Mouse (Mus musculus) stomach, embryonic 15.5 days (tissue): ENCODE measurements at regions not wholly inside any gene's neighbourhood (a gene's known extent, or its start where the extent isn't known, plus 50 kb on each side); places are given as distances from the start of the nearest gene placed in this dataset.

Experiments used
- ATAC-seq: fragments of 200-750 bp; cut with Nextera tagmentation; 2 replicates; pipeline ENCODE4 v1.8.0; 2017; ENCODE audit warnings: low read depth, moderate number of reproducible peaks, moderate TSS enrichment; ENCODE audit not compliant: insufficient read depth, low FRiP score
- H3K27ac ChIP-seq: fragments of 300-500 bp; sonication (generic); 2 replicates; pipeline ENCODE4 v1.5.1; 2015; ENCODE audit warnings: mild to moderate bottlenecking, inconsistent platforms
- H3K27me3 ChIP-seq: fragments of 300-500 bp; sonication (generic); replicated peaks from 2 replicates; pipeline ENCODE4 v1.6.1; 2015; ENCODE audit warnings: inconsistent platforms
- H3K36me3 ChIP-seq: fragments of 300-500 bp; sonication (generic); 2 replicates; pipeline ENCODE4 v1.6.1; 2015; ENCODE audit warnings: inconsistent platforms
- H3K4me1 ChIP-seq: fragments of 300-500 bp; sonication (generic); 2 replicates; pipeline ENCODE4 v1.6.1; 2015; ENCODE audit warnings: inconsistent platforms
- H3K4me2 ChIP-seq: fragments of 300-500 bp; sonication (generic); 2 replicates; pipeline ENCODE4 v1.6.1; 2015; ENCODE audit warnings: mild to moderate bottlenecking, inconsistent platforms
- H3K4me3 ChIP-seq: fragments of 300-500 bp; sonication (generic); replicated peaks from 2 replicates; pipeline ENCODE4 v1.5.1; 2015; ENCODE audit warnings: inconsistent platforms
- H3K9ac ChIP-seq: fragments of 300-500 bp; sonication (generic); 2 replicates; pipeline ENCODE4 v1.6.1; 2015; ENCODE audit warnings: inconsistent platforms
- H3K9me3 ChIP-seq: fragments of 300-500 bp; sonication (generic); 2 replicates; pipeline ENCODE4 v1.6.1; 2016; ENCODE audit warnings: inconsistent platforms
- WGBS: fragments of 180-500 bp; shearing (Covaris S2); methylation state at CpG from one replicate; pipeline ENCODE4 v1.1.7; 2015; 5-methylcytosine and 5-hydroxymethylcytosine counted together

DNA sequence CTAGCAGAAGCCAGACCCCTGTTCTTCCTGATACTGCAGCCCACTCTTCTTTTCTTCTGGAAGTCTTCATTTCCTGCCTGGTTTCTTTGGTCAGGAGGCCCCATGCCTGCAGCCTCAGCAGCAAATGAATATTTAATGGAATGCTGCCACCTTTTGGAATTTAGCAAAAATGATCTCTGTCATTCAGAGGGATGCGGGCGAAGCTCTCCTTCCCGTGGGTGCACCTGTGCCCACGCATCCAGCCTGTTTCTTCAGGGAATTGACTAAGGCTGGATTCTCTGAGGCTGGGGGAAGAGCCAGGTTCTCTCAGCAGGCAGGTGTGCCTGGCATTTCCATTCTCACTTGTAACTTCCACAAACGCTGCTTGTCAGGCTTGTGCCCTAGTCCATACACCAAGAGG, 279.1 kb upstream of the Eef2kmt start:
- Histone ChIP-seq H3K36me3 (no peaks in the 10 kb centered on the region), H3K4me1 (no peaks in the 10 kb centered on the region), H3K9me3 (no peaks in the 10 kb centered on the region), H3K4me2 (0 out of 2 replicates have a peak overlapping the region, but pooled peaks have one; percentile 19), H3K27ac (no peak overlapping the region), H3K9ac (no peak overlapping the region), H3K27me3 (no peaks in the 10 kb centered on the region), H3K4me3 (no peak overlapping the region)
- ATAC-seq = no peak
- 52% methylated on average over 5 of the region's 5 CpGs for WGBS

DNA sequence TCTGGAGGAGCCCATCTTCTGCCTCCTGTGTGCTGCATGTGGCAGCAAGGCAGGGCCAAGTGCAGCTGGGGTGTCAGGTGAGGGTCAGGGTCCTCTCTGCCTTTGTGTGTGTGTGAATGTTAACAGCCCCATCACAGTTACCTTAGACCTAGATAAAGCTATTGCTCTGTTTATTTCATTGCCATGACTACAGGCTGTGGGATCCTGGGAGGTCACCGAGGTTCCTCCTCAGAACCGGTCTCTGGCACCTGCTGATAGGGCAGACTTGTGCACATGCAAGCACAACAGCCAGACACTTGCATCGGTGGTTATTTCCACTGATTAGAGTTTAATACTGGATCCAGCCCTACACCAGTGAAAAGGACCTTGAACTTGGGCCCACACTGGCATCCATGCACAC, 278.6 kb upstream of the Eef2kmt start:
- WGBS = 31% methylated on average over 3 of the region's 3 CpGs
- no peak overlapping the region for H3K4me2 ChIP-seq
- no peaks in the 10 kb centered on the region for H3K9me3 ChIP-seq
- H3K4me3 ChIP-seq = no peak overlapping the region
- H3K36me3 ChIP-seq = no peaks in the 10 kb centered on the region
- no peaks in the 10 kb centered on the region for H3K27me3 ChIP-seq
- no peak overlapping the region for H3K9ac ChIP-seq
- no peak overlapping the region for H3K27ac ChIP-seq
- H3K4me1 ChIP-seq = no peaks in the 10 kb centered on the region
- ATAC-seq = no peak

DNA sequence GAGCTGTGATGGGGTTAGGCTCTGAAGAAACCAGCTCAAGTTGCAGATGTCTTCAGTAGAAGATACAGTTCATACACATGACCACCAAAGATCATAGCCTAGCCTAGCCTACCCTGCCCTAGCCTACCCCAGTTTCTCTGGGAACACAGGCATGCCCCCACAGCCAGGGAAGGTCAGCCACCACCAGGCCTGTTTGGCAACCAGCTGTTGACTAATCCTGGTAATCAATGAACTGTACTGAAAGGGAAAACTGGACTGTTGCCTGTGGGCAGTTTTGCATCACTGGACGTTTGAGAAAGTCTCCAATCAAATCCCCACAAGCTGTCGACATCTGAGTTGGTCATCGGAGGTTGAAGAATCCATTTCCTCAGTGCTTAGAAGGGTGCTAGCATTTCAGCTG, 276.5 kb upstream of the Eef2kmt start:
- 68% methylated on average over 3 of the region's 3 CpGs for WGBS
- H3K27ac ChIP-seq = no peak overlapping the region
- H3K27me3 ChIP-seq = no peaks in the 10 kb centered on the region
- H3K4me2 ChIP-seq = no peak overlapping the region
- no peaks in the 10 kb centered on the region for H3K4me1 ChIP-seq
- no peak overlapping the region for H3K9ac ChIP-seq
- ATAC-seq = no peak
- no peaks in the 10 kb centered on the region for H3K9me3 ChIP-seq
- no peak overlapping the region for H3K4me3 ChIP-seq
- H3K36me3 ChIP-seq = no peaks in the 10 kb centered on the region

DNA sequence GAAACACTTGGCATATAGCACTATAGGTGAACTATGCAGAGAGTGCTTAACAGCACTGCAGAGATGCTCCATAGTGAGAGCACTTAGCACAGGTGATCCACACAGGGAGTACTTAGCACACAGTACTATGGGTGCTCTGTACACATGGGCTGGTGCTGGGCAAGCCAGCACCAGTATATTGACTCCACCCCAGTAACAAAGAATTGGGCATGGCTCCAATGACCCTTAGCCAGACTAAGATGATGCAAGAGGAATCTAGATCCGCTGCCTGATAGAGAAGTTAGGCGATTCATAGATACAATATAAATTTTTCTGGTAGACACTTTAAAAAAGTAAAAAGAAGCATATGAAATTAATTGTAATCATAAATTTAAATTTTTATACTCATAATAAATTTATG, 274.0 kb upstream of the Eef2kmt start:
- Histone ChIP-seq H3K27ac (no peak overlapping the region), H3K4me1 (no peaks in the 10 kb centered on the region), H3K4me3 (no peak overlapping the region), H3K9ac (no peak overlapping the region), H3K9me3 (no peaks in the 10 kb centered on the region), H3K27me3 (no peaks in the 10 kb centered on the region), H3K36me3 (no peaks in the 10 kb centered on the region), H3K4me2 (no peak overlapping the region)
- ATAC-seq = no peak
- 83% methylated on average over 2 of the region's 2 CpGs for WGBS

DNA sequence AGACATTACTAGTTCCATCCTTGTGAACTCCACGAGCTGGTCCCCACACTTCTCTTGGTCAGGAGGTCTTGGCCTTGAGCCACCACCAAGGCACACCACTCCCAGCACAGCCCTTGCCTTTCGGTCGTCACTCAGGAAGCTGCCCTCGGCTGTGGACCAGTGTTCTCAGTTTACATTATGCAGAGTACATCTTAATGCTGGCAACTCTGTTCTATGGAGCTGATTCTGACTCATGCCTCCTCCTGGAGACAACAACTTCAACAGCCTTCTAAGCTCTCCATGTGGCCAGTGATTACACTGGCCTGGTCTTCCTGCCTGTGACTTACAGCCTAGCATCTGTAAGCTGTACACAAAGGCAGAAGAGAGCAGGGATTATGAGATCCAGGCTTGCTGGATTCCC, 272.2 kb upstream of the Eef2kmt start:
- no peak for ATAC-seq
- no peaks in the 10 kb centered on the region for H3K9me3 ChIP-seq

DNA sequence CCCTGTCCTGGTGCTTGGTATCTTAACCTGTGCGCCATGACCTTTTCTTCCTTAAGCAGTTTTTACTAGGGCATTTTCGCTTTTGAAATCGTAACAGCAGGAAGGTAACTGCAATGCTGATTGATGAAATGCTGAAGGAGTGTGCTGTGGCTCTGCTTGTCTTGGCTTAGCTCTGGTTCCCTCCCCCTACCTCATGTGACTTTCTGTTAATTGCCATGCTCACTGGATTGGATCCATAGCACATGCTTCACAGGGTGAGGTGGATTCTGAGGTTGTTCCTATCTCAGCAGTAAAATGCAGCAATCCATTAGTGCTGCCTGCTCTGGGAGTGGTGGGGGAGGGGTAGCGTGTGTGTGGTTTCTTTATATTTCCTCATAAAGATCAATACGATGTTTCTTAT, 268.6 kb upstream of the Eef2kmt start:
- no peak for ATAC-seq
- no peak overlapping the region for H3K9ac ChIP-seq
- H3K9me3 ChIP-seq = no peaks in the 10 kb centered on the region
- H3K4me1 ChIP-seq = no peaks in the 10 kb centered on the region
- no peaks in the 10 kb centered on the region for H3K27me3 ChIP-seq
- H3K4me3 ChIP-seq = no peak overlapping the region
- no peak overlapping the region for H3K4me2 ChIP-seq
- 79% methylated on average over 5 of the region's 5 CpGs for WGBS
- H3K36me3 ChIP-seq = no peaks in the 10 kb centered on the region
- no peak overlapping the region for H3K27ac ChIP-seq

More for the DNA sequence above, 272.2 kb upstream of the Eef2kmt start:
- Histone ChIP-seq H3K4me2 (no peak overlapping the region), H3K36me3 (no peaks in the 10 kb centered on the region), H3K9ac (no peak overlapping the region), H3K4me1 (no peaks in the 10 kb centered on the region), H3K27me3 (no peaks in the 10 kb centered on the region), H3K4me3 (no peak overlapping the region), H3K27ac (no peak overlapping the region)
- WGBS = 48% methylated on average over 4 of the region's 4 CpGs

DNA sequence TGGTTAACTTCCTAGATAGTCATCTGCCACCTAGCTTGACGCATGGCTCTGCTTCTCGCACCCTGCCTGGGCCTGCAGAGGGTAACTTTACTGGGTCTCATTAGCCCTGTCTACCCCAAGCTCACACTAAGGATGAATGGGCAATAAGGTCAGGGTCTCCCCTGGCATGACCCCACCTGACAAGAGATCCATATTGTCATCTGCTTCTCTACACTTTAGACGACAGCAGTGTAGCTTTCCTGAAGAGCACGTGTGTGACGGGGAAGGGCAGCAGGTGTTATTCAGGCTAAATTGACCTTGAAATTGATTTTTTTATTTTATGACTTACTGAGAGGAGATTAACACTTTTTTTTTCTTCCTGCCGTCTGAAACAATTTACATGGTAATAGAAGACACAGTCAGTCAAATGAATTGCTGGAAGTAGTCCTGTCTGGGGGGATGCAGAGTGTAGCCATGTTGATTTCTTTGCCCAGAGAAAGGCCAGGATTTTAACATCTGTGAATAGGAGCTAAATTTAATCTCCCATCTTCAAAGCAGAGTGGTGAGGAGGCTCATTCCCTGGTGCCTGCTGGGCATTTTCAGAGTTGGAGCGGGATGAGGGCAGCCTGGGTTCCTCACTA, 267.7 kb upstream of the Eef2kmt start:
- Histone ChIP-seq H3K27ac (no peak overlapping the region), H3K4me2 (no peak overlapping the region), H3K27me3 (no peaks in the 10 kb centered on the region), H3K4me1 (no peaks in the 10 kb centered on the region), H3K9ac (no peak overlapping the region), H3K36me3 (no peaks in the 10 kb centered on the region), H3K9me3 (no peaks in the 10 kb centered on the region), H3K4me3 (no peak overlapping the region)
- 74% methylated on average over 7 of the region's 7 CpGs for WGBS
- no peak for ATAC-seq

DNA sequence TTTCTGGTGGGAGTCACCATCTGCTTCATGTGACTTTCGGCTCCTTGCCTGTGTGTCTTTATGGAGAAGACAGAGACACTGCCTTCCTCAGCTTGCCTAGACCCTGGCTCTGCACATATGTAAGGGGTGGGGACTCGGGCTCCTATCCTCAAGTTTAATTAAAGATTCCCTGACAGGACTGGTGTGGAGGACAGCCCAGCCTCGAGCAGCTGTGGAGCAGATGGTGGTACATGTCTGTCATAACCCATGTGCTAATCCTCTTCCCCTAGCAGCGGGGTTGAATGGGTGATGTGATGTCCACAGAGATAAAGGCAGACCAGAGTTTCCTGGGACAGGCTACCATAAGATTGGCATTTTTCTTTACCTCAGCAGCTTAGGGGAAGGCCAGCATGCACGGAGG, 262.0 kb upstream of the Eef2kmt start:
- WGBS = 56% methylated on average over 5 of the region's 5 CpGs
- Histone ChIP-seq H3K27me3 (no peaks in the 10 kb centered on the region), H3K9me3 (no peaks in the 10 kb centered on the region), H3K9ac (no peak overlapping the region), H3K4me1 (no peaks in the 10 kb centered on the region), H3K36me3 (no peaks in the 10 kb centered on the region), H3K27ac (no peak overlapping the region), H3K4me3 (no peak overlapping the region), H3K4me2 (no peak overlapping the region)
- ATAC-seq = no peak

DNA sequence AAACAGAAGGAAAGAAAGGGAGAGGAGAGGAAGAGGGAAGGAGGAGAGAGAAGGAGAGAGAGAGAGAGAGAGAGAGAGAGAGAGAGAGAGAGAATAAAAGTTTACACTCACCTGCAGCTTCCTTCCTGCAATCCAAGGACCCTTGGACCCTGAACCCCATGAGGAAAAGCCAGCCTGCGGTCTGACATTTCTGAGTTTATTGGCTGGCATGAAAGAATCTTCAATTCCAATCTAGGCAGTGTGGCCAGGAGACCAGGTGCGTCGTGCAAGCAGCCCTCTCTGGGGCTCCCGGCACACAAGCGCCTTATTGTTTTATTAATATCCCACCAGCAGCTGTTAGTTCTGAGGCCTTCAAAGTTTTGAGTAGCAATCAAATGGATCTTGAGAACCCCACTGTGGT, 260.1 kb upstream of the Eef2kmt start:
- no peaks in the 10 kb centered on the region for H3K4me1 ChIP-seq
- no peaks in the 10 kb centered on the region for H3K9me3 ChIP-seq
- H3K9ac ChIP-seq = no peak overlapping the region
- no peaks in the 10 kb centered on the region for H3K36me3 ChIP-seq
- no peak overlapping the region for H3K4me3 ChIP-seq
- ATAC-seq = no peak
- WGBS = 64% methylated on average over 5 of the region's 5 CpGs
- no peak overlapping the region for H3K27ac ChIP-seq
- no peak overlapping the region for H3K4me2 ChIP-seq
- H3K27me3 ChIP-seq = no peaks in the 10 kb centered on the region

DNA sequence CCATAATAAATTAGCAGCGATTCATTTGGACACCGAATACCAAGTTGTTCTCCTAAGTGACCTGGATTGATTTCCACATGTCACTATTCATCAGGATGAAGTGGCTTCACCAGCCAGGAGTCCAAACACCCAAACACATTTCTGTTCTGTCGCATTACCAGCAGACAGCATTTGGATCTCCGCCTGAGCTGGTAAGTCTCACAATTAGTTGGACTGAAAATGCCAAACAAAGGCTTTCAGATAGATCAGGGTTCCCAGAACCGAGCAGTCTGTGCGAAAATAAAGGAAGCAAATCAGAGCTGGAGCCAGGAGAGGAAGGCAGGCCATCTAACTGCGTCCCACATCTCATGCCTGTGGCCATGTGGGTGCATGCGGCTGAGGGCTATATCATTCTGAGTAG, 251.5 kb upstream of the Eef2kmt start:
- Histone ChIP-seq H3K4me2 (no peak overlapping the region), H3K27me3 (no peaks in the 10 kb centered on the region), H3K4me3 (no peak overlapping the region), H3K9ac (no peak overlapping the region), H3K9me3 (no peaks in the 10 kb centered on the region), H3K4me1 (no peaks in the 10 kb centered on the region), H3K27ac (no peak overlapping the region), H3K36me3 (no peaks in the 10 kb centered on the region)
- WGBS = 70% methylated on average over 8 of the region's 8 CpGs
- ATAC-seq = no peak

DNA sequence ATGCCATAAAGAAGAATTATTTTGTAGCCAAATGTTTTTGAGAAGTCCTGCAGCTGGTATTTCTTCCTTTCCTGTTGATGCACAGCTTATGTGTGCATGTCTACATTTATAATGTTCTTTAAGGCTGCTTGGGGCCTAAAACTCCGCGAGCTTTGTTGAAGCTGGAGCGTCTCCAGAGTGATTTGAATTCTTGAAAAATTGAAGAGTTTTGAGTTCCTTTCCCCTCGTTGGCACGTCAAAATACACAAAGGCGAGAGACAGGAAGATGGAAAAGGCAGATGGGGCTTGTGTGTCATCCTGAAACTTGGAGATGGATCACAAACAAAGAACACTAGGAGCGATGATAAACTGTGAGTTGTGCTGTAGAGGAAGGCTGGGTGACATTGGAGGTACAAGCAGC, 246.2 kb upstream of the Eef2kmt start:
- Histone ChIP-seq H3K4me2 (no peak overlapping the region), H3K4me3 (no peak overlapping the region), H3K27me3 (no peaks in the 10 kb centered on the region), H3K9me3 (no peaks in the 10 kb centered on the region), H3K36me3 (no peaks in the 10 kb centered on the region), H3K27ac (no peak overlapping the region), H3K9ac (no peak overlapping the region), H3K4me1 (no peaks in the 10 kb centered on the region)
- ATAC-seq = no peak
- WGBS = 70% methylated on average over 7 of the region's 7 CpGs

DNA sequence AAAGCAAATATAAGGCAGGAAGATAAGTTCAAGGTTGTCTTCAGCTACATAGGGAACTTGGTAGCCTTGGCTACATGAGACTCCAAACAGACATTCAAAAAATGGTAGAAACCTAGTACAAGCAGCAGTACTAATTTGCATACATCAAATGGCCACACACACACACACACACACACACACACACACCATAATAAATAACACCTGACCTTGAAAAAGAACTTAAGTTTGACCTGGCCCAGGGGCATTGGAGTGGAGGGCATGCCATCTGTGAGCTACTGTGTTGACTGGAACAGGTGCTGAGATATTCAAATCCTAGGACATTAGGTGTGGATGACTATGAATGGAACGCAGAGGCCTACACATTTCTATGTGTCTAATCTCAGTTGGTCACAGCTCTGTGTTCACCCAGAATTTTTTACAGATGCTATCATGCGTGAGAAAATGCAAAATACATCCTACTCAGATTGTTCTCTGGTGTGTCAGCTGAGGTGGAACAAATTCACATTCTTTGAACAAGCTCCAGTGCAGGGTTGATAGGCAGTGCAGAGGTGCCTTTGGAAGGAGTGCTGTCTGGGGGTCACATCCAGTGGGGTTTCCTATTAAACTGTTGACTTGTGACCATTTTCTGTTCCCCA, 240.4 kb upstream of the Eef2kmt start:
- H3K27me3 ChIP-seq = no peaks in the 10 kb centered on the region
- 86% methylated on average over 2 of the region's 2 CpGs for WGBS
- no peaks in the 10 kb centered on the region for H3K4me1 ChIP-seq
- no peak overlapping the region for H3K27ac ChIP-seq
- H3K4me3 ChIP-seq = no peak overlapping the region
- H3K4me2 ChIP-seq = no peak overlapping the region
- H3K9me3 ChIP-seq = no peaks in the 10 kb centered on the region
- H3K36me3 ChIP-seq = no peaks in the 10 kb centered on the region
- no peak overlapping the region for H3K9ac ChIP-seq
- no peak for ATAC-seq

DNA sequence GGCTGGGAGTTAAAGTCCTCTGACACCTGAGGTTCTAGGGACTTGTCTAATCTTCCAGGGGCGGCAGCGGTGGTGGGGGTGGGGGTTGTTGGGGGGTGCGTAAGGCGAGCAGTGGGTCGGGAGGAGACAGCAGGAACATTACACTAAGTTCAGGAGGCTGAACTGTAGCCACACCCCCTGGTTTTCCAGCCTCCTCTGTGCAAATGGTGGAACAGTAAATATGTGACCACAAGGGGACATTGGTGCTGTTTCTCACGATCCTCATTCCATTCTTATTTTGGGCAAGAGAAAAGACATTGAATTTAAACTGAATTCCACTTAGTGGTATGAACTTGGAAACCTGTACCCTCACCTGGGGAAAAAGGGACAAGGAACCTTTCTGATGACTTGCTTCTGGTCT, 237.6 kb upstream of the Eef2kmt start:
- no peak for ATAC-seq
- Histone ChIP-seq H3K36me3 (no peaks in the 10 kb centered on the region), H3K9ac (no peak overlapping the region), H3K4me1 (no peaks in the 10 kb centered on the region), H3K9me3 (no peaks in the 10 kb centered on the region), H3K27ac (no peak overlapping the region), H3K27me3 (no peaks in the 10 kb centered on the region), H3K4me3 (no peak overlapping the region), H3K4me2 (no peak overlapping the region)
- WGBS = 17% methylated on average over 6 of the region's 6 CpGs
